ENCODE assay signal across 21 mouse cellular contexts in the genomic region with DNA sequence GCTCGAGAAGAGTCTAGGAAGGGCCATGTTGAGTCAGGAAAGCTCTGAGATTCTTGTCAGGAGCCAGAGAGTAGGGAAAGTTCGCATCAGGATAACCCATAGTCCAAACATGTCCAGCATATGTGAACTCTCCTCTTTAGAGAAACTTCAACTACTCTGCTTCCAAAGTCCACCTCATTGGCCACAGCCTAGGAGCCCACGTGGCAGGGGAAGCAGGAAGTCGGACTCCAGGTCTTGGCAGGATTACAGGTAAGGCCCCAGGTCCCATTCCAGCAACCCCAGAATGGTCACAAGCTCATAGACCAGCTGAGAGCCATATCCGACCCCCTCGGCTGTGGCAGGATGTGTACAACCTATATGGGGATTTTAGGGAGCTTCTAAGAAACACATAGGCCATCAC. TPM values are rescaled to one million over a fixed set of nuclear protein-coding genes. Genes with fewer than 3 reads are reported as not detected.
DNase-seq lines count a peak whose midpoint lies in the region; ATAC-seq lines count a peak whose summit lies in the region.
"Had no signal": no experiment of that assay in that cellular context is flagged by ENCODE, and none has a peak within 500 bp of the region (broad histone marks: within the 10 kb centered on the region; RNA-seq: fewer than 3 reads in every experiment).

No protein-coding gene starts in this region.

- H3K4me1 ChIP-seq in kidney, embryonic 15.5 days, result no peaks in the 10 kb centered on the region
- no peaks in the 10 kb centered on the region; the same call in 1 of the 2 replicates for H3K4me1 ChIP-seq in kidney, embryonic 14.5 days (ENCODE audit: control insufficient read depth, insufficient read depth, low read length)
- H3K4me1 ChIP-seq: forebrain, embryonic 13.5 days; hindbrain, embryonic 12.5 days had no signal

- ATAC-seq in kidney, embryonic 15.5 days (replicated peaks; ENCODE audit: low FRiP score), result no peak
- ATAC-seq in kidney, embryonic 14.5 days (ENCODE audit: low FRiP score, low TSS enrichment), result no peak
- ATAC-seq: forebrain, embryonic 13.5 days; forebrain, postnatal 0 days had no signal

- WGBS in kidney, embryonic 15.5 days, result 84% methylated on average over 6 of the region's 6 CpGs
- 88% methylated on average over 6 of the region's 6 CpGs for WGBS in kidney, embryonic 14.5 days

- H3K4me3 ChIP-seq in kidney, embryonic 15.5 days (replicated peaks), result no peak overlapping the region
- H3K4me3 ChIP-seq in kidney, embryonic 14.5 days (ENCODE audit: low read length), result no peak overlapping the region
- H3K4me3 ChIP-seq: embryonic facial prominence, embryonic 10.5 days; forebrain, embryonic 13.5 days; gastrocnemius, adult 2 months; hindbrain, embryonic 12.5 days had no signal

- H3K27ac ChIP-seq in kidney, embryonic 15.5 days, result no peak overlapping the region
- H3K27ac ChIP-seq in kidney, embryonic 14.5 days (ENCODE audit: low read depth, low read length), result no peak overlapping the region
- H3K27ac ChIP-seq: embryonic facial prominence, embryonic 10.5 days; forebrain, embryonic 13.5 days; gastrocnemius, adult 2 months; hindbrain, embryonic 12.5 days had no signal

- no peak overlapping the region for H3K9ac ChIP-seq in kidney, embryonic 15.5 days
- no peak overlapping the region for H3K9ac ChIP-seq in kidney, embryonic 14.5 days (ENCODE audit: low read depth, low read length)
- H3K9ac ChIP-seq: forebrain, embryonic 13.5 days; forebrain, postnatal 0 days; hindbrain, embryonic 12.5 days had no signal

- peak; percentile 61 for DNase-seq in kidney, adult 11 months
- peak; percentile 77 for DNase-seq in kidney, adult 9 months
- DNase-seq in kidney, postnatal 25 days, result peak; percentile 29 to 64
- DNase-seq in embryo, embryonic 10 days (ENCODE audit: low spot score), result no peak
- DNase-seq: adrenal gland, adult 2 months; adrenal gland, postnatal 25 days; cerebellum, adult 18-20 months; cerebellum, adult 9-11 months; cerebellum, postnatal 36 days; forebrain, postnatal 0 days; gastrocnemius, adult 2 months; gastrocnemius, postnatal 25 days; heart, postnatal 10 days; heart, postnatal 4 days had no signal

- no peaks in the 10 kb centered on the region for H3K9me3 ChIP-seq in kidney, embryonic 15.5 days (replicated peaks)
- H3K9me3 ChIP-seq in kidney, embryonic 14.5 days (ENCODE audit: control insufficient read depth, low read length), result no peaks in the 10 kb centered on the region
- H3K9me3 ChIP-seq: embryonic facial prominence, embryonic 10.5 days; forebrain, embryonic 13.5 days; hindbrain, embryonic 12.5 days had no signal

- H3K36me3 ChIP-seq in kidney, embryonic 15.5 days, result no peaks in the 10 kb centered on the region
- H3K36me3 ChIP-seq in kidney, embryonic 14.5 days (ENCODE audit: control insufficient read depth, insufficient read depth, low read length), result no peaks in the 10 kb centered on the region
- H3K36me3 ChIP-seq: embryonic facial prominence, embryonic 10.5 days; hindbrain, embryonic 12.5 days had no signal

- H3K27me3 ChIP-seq in kidney, embryonic 15.5 days, result peaks cover 2% of the 10 kb centered on the region; the same call in 1 of the 2 replicates
- H3K27me3 ChIP-seq in kidney, embryonic 14.5 days (ENCODE audit: control insufficient read depth, insufficient read depth, low read length), result no peaks in the 10 kb centered on the region
- H3K27me3 ChIP-seq: forebrain, embryonic 13.5 days; hindbrain, embryonic 12.5 days had no signal

- H3K4me2 ChIP-seq in kidney, embryonic 15.5 days, result no peak overlapping the region
- no peak overlapping the region for H3K4me2 ChIP-seq in kidney, embryonic 14.5 days (replicated peaks; ENCODE audit: low read depth, low read length)
- H3K4me2 ChIP-seq: forebrain, embryonic 13.5 days; hindbrain, embryonic 12.5 days had no signal

RNA-seq across cellular contexts. Expression of a gene that starts 4.5 kb away (rescaled TPM):
- 1.1 and 6.9 TPM in 2 replicates for polyA plus RNA-seq in kidney, embryonic 15.5 days (2015; fragmentation: Nextera tagmentation; extraction: Ambion mirVana)
- polyA plus RNA-seq in kidney, embryonic 14.5 days (2014; fragmentation: Nextera tagmentation; extraction: Ambion mirVana), result 0.53 and 0.87 TPM in 2 replicates
- polyA plus RNA-seq: adrenal gland, adult 2 months; embryonic facial prominence, embryonic 14.5 days; hindbrain, embryonic 12.5 days had no signal

RNA-seq across cellular contexts. Expression of a gene that starts 26.3 kb away (rescaled TPM):
- 0.31 and 0.44 TPM in 2 replicates for polyA plus RNA-seq in kidney, embryonic 15.5 days (2015; fragmentation: Nextera tagmentation; extraction: Ambion mirVana)
- 0.18 and 0.36 TPM in 2 replicates for polyA plus RNA-seq in kidney, embryonic 14.5 days (2014; fragmentation: Nextera tagmentation; extraction: Ambion mirVana)
- polyA plus RNA-seq: adrenal gland, adult 2 months; embryonic facial prominence, embryonic 10.5 days; embryonic facial prominence, embryonic 14.5 days; forebrain, postnatal 0 days; heart, embryonic 14.5 days; hindbrain, embryonic 12.5 days had no signal
